Mouse (Mus musculus): ENCODE measurements around the gene Acta2.

Acta2 gene

DNA sequence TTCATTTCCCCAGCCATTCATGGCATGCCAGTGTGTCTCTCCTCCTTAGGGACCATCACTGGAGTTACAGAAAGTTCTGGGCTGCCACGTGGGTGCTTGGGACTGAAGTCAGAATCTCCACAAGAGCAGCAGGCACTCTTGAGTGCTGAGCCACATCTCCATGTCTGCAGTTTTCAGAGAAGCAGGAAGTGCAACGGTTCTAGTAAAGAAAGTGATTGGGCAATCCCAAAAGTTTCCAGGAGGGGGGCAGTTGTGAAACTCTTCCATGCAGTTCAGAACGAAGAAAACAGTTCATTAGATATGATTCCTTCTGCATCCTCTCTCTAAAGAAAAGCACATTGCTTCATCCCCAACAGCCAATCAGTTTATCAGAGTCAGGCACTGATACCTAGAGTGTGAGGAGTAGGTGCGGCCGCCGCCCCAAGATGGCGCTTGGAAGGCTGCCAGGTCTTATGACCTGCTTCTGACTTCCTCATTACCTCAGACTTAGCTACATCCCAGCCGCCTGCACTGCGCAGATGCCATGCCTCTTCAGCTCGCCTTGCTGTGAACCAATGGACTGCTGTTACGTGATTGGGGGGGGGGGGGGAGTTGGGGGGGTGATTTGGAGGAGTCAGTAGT lies 14.8 kb upstream of the Acta2 start:
- DNase-seq (ENCODE audit: low read depth, low spot score) = no peak

- no peak for DNase-seq (ENCODE audit: low read depth, low spot score)
These were observed 13.6 kb upstream of the Acta2 start for GRCm38 (mm10) chr19:34268991-34269390.

GRCm38 (mm10) chr19:34265604-34266193 lies 10.3 kb upstream of the Acta2 start:
- no peak for DNase-seq (ENCODE audit: low read depth, low spot score)

GRCm38 (mm10) chr19:34262273-34262974 lies 7.0 kb upstream of the Acta2 start:
- DNase-seq (ENCODE audit: low read depth, low spot score) = no peak

GRCm38 (mm10) chr19:34256936-34257335 lies 1.5 kb upstream of the Acta2 start:
- DNase-seq (ENCODE audit: low read depth, low spot score) = no peak

DNA sequence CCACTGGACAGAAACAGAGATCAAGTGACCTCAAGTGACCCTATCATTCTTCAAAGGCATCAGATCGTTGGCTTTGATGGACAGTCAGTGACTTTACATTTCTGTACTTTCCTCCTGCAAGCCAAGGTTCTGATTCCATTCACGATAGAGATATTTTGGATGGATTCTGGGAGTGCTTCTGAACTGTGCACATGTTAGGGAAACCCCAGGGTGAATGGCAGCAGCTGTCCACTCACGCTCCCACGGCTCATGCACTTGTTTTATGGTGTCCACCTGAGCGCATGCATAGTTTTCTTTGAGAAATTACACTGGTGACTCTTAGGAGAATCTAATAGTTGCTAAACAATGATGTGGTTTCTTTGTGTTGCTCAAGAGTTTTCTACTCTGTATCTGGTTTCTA lies 759 bp upstream of the Acta2 start:
- no peak for DNase-seq (ENCODE audit: low read depth, low spot score)

- DNase-seq (ENCODE audit: low read depth, low spot score) = peak; percentile 88
These were observed 1.1 kb downstream of the Acta2 start for GRCm38 (mm10) chr19:34254101-34254879.

DNA sequence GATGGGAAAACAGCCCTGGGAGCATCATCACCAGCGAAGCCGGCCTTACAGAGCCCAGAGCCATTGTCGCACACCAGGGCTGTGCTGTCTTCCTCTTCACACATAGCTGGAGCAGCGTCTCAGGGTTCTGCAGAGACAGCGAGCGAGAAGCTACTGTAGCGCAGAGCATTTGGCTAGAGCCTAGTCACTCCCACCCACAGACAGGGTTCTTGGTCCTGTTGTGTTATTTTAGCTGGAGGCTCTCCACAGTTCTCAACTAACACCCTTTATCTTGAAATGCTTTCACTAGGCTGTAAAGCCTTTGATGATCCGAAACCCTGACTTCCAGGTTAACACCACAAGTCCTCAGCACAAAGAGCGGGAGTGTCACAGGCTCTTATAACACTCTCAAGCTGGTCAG lies 2.9 kb downstream of the Acta2 start:
- DNase-seq (ENCODE audit: low read depth, low spot score) = no peak

GRCm38 (mm10) chr19:34251900-34252299 lies 3.5 kb downstream of the Acta2 start:
- no peak for DNase-seq (ENCODE audit: low read depth, low spot score)

GRCm38 (mm10) chr19:34250621-34251020 lies 4.8 kb downstream of the Acta2 start:
- no peak for DNase-seq (ENCODE audit: low read depth, low spot score)

DNA sequence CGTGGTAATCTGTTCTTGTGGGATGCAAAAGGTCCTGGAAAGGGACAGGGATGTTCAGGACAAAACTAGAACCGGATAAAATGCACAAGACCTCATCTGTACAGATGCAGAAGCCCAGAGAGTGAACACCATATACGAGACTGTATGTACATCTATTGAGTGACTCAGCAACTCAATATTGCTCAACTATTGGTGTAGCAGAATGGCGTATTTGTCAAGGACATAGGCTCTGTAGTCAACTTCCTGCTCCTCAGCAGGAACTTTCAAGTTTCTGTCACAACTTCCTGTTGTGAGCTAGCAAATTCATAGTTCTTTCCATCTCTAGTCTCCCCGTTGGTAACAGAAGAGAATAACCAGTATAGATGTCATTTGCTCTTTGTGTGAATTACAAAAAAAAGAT lies 6.8 kb downstream of the Acta2 start:
- DNase-seq (ENCODE audit: low read depth, low spot score) = no peak

GRCm38 (mm10) chr19:34244056-34244455 lies 11.3 kb downstream of the Acta2 start:
- peak; percentile 81 for DNase-seq (ENCODE audit: low read depth, low spot score)

DNA sequence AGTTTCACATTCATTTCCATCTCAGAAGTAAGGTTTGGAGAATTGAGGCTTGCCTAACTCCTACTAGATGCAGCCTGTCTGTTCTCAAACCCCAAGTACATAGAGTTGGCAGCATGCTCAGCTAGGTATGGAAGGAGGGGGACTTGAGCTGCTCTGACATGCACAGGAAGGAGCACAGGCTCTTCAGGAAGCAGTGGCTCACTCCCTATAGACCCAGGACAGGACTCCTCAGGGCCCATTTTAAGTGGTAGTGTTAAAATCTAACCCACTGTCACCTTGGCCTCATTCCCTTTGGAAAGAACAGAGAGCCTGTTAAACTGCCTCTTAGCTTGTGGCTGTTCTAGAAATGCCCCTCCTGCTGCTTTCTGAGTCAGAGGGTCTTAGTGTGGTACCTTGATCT lies 12.5 kb downstream of the Acta2 start:
- no peak for DNase-seq (ENCODE audit: low read depth, low spot score)

DNA sequence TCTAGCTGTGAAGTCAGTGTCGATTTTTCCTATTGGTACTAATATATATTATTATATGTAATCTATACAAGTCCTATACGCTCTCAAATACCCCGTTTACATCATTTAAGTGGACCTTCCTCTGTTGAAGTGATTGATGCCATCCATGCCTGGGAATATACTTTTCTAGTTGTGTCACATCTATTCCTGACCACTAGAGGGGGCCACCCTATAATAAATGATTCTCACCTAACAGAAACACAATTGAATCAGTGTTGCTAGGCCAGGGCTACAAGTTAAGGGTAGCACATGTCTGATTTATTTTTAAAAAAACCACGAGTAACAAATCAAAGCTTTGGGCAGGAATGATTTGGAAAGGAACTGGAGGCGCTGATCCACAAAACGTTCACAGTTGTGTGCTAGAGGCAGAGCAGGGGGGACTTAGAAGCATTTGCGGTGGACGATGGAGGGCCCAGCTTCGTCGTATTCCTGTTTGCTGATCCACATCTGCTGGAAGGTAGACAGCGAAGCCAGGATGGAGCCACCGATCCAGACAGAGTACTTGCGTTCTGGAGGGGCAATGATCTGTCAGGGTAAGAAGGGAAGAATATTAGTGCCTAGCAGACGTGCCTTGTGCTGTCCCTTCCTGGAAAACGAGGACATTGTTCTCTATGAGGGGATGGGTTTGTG lies 14.0 kb downstream of the Acta2 start:
- peak; percentile 54 for DNase-seq (ENCODE audit: low read depth, low spot score)

- no peak for DNase-seq (ENCODE audit: low read depth, low spot score)
These were observed 14.9 kb downstream of the Acta2 start for GRCm38 (mm10) chr19:34240273-34241039.

GRCm38 (mm10) chr19:34237746-34238145 lies 17.6 kb downstream of the Acta2 start:
- no peak for DNase-seq (ENCODE audit: low read depth, low spot score)

DNA sequence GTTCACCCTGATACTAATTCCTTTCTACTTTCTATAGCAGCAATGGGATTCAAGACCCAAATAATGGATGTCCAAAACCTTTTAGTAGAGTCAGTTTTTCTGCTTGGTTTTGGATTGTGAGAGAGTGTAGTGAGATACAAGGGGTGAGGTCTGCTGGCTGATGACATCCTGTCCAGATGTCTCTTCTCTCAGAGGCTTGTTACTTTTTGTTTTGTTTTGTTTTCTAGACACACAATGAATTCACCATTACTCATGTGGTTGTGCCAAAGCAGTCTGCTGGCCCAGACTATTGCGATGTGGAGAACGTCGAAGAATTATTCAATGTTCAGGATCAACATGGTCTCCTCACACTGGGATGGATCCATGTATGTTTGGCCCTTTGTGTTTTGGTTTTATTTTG lies 19.3 kb downstream of the Acta2 start:
- DNase-seq (ENCODE audit: low read depth, low spot score) = no peak

DNA sequence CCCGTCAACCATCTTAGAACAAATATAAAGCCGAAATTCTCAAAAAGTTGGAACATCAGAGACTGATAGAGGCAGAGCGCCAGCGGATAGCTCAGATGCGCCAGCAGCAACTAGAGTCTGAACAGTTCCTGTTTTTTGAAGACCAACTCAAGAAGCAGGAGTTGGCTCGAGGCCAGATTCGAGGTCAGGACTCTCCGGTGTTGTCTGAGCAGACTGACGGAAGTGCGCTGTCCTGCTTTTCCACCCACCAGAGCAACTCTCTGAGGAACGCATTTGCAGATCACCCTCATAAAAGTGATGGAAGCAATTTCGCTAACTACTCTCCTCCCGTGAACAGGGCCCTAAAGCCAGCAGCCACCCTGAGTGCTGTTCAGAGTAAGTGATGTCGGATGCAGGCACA lies 21.4 kb downstream of the Acta2 start:
- DNase-seq (ENCODE audit: low read depth, low spot score) = no peak

DNA sequence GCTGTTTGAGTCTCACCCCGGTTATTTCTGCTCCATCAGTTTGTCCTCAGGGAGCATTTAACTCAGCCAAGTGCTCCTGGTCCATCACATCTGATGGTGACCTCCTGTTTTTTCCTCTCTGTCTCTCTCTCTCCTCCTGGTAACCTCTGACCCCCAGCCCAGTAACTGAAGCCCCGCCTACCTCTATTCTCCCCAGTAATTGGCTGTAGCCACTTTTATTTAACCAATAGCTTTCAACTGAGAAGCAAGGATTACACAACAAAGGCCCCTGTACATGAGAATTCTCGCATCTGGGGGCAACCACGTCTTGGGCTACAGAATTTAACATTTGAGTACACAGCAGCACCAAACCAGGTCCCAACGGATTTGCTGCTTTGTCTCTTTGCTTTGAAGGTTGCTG lies 23.1 kb downstream of the Acta2 start:
- no peak for DNase-seq (ENCODE audit: low read depth, low spot score)

GRCm38 (mm10) chr19:34231596-34231995 lies 23.8 kb downstream of the Acta2 start:
- DNase-seq (ENCODE audit: low read depth, low spot score) = no peak

DNA sequence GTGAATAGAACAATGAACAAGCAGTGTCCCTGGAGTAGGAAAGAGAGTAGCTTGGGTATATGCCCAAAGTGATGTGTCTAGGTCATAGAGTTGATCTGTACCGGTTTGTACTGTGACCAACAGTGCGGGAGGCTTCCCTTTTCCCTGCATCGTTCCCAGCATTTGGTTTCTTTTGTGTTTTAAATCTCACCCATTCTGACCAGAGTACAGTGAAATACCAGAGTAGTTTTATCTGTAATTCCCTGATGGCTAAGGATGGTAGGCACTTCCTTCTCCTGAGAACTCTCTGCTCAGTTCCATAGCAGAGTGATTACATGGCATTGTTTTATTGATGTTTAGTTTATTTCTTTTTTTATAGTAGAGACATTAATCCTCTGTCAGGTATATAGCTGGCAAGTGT lies 32.6 kb downstream of the Acta2 start:
- DNase-seq (ENCODE audit: low read depth, low spot score) = no peak

All from A20 (cell line).